Mouse (Mus musculus) stomach, embryonic 16.5 days (tissue): ENCODE results near the gene Vps9d1. TPM values are rescaled to one million over a fixed set of nuclear protein-coding genes. Genes with fewer than 3 reads are reported as not detected.
"Not testable (repeated sequence)": the region's sequence is repeated elsewhere in the genome, so short reads cannot be mapped to it uniquely, and the experiment has no call there.

Experiments used
- ATAC-seq: fragments of 200-750 bp; cut with Nextera tagmentation; 2 replicates; pipeline ENCODE4 v1.8.0; 2017; ENCODE audit warnings: moderate number of reproducible peaks, moderate TSS enrichment; ENCODE audit not compliant: insufficient read depth, low FRiP score
- H3K27ac ChIP-seq: fragments of 300-500 bp; sonication (generic); 2 replicates; pipeline ENCODE4 v1.5.1; 2014; ENCODE audit warnings: low read length
- H3K27me3 ChIP-seq: fragments of 300-500 bp; sonication (generic); 2 replicates; pipeline ENCODE4 v1.6.1; 2014; ENCODE audit warnings: low read length, control low read depth, mixed read lengths; ENCODE audit not compliant: control insufficient read depth, insufficient read depth
- H3K36me3 ChIP-seq: fragments of 300-500 bp; sonication (generic); 2 replicates; pipeline ENCODE4 v1.6.1; 2014; ENCODE audit warnings: low read length; ENCODE audit not compliant: control insufficient read depth, insufficient read depth
- H3K4me1 ChIP-seq: fragments of 300-500 bp; sonication (generic); 2 replicates; pipeline ENCODE4 v1.6.1; 2014; ENCODE audit warnings: low read length, control low read depth, mixed read lengths; ENCODE audit not compliant: control insufficient read depth, insufficient read depth
- H3K4me2 ChIP-seq: fragments of 300-500 bp; sonication (generic); 2 replicates; pipeline ENCODE4 v1.6.1; 2014; ENCODE audit warnings: low read depth, low read length, mixed read lengths
- H3K4me3 ChIP-seq: fragments of 300-500 bp; sonication (generic); replicated peaks from 2 replicates; pipeline ENCODE4 v1.5.1; 2014; ENCODE audit warnings: mild to moderate bottlenecking, low read length
- H3K9ac ChIP-seq: fragments of 300-500 bp; sonication (generic); 2 replicates; pipeline ENCODE4 v1.6.1; 2014; ENCODE audit warnings: low read length
- H3K9me3 ChIP-seq: fragments of 300-500 bp; sonication (generic); replicated peaks from 2 replicates; pipeline ENCODE4 v1.6.1; 2016; ENCODE audit warnings: low read length, control low read depth; ENCODE audit not compliant: control insufficient read depth
- WGBS: fragments of 180-500 bp; shearing (Covaris S2); extraction: QIAGEN DNeasy Blood & Tissue Kit; methylation state at CpG from one replicate; pipeline ENCODE4 v1.1.7; 2014; 5-methylcytosine and 5-hydroxymethylcytosine counted together
- polyA plus RNA-seq: library from polyadenylated mRNA; unstranded; fragments of >200 nt; fragmentation: Nextera tagmentation; extraction: Ambion mirVana; gene quantifications from 2 replicates; pipeline ENCODE4 v1.2.1, GENCODE M21; 2015

Gene Vps9d1
- polyA plus RNA-seq, 1 experiment from 2014 or later: 20.0 TPM

DNA sequence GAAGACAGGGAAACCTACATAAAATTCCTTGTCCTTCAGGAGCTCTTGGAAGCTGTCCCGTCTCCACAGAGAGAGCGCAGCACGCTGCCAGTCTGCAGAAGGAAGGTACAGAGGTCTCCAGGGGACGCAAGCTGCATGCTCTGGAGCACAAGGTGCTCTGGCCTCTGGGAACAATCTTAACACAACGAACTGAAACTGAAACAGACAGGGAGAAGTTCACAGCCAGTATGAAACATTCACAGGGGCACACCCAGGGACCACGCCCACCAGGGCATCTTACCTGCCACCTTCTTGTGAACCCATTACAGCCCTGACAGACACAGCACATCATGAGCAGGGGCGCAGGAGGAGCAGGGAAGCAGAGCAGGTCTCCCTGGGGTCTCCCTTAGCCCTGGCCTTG, 29.8 kb upstream of the Vps9d1 start:
- Histone ChIP-seq H3K9ac (no peak overlapping the region), H3K9me3 (no peaks in the 10 kb centered on the region), H3K36me3 (no peaks in the 10 kb centered on the region), H3K4me1 (no peaks in the 10 kb centered on the region), H3K4me2 (no peak overlapping the region), H3K27ac (no peak overlapping the region), H3K4me3 (no peak overlapping the region), H3K27me3 (no peaks in the 10 kb centered on the region)
- no peak for ATAC-seq
- 84% methylated on average over 7 of the region's 7 CpGs for WGBS

DNA sequence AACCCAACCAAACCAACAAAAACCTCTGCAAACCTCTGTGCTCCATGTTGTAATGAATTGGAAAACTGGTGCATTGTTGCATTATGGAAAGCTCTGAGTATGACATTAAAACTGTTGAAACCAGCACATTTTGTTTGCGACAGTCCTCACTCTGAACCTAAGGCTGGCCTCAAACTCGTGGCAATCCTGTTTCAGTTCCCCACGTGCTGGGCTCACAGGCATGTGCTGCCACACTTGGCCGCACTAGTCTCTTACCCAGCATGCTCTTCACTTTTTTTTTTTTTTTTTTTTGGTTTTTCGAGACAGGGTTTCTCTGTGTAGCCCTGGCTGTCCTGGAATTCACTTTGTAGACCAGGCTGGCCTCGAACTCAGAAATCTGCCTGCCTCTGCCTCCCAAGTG, 28.8 kb upstream of the Vps9d1 start:
- H3K4me1 ChIP-seq, H3K4me3 ChIP-seq, ATAC-seq, H3K9ac ChIP-seq, H3K27me3 ChIP-seq, H3K4me2 ChIP-seq, H3K36me3 ChIP-seq, H3K9me3 ChIP-seq, H3K27ac ChIP-seq: not testable (repeated sequence)
- 92% methylated on average over 5 of the region's 6 CpGs for WGBS

DNA sequence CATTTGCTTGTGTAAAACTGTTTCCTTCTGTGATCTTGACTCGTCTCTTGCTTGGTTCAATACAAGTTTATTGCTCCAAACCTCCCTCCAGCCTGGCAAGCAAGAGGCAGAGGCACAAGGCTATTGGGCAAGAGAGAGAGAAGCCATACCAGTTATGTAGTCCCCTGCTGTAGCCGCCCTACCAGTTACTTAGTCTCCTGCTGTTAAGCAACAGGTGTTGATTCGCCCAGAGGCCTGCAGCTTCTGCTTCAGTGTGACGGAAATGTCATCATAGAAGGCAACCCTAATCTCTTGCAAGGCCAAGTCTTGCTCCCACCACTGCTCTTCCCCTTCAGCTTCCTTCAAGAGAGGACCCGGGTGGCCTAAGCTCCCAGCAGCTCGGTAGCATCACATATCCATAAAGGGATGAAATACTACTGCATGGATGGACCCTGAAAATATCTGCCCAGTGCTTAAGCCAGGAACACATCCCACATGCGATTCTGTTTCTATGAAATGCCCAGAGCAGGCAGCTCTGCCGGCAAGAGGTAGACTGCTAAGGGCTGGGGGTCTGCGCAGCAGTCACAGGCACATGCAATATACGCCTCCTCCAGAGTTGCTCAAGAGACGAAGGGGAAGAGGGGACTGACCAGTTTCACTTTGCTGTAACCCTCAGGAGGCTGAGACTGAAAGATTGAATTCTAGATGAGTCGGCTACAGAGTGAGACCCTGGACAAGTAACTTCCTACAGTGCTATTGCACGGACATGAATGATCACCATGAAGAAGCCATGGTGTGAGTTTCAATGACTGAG, 26.4 kb upstream of the Vps9d1 start:
- ATAC-seq: no peak
- Histone ChIP-seq H3K4me3 (no peak overlapping the region), H3K4me1 (no peaks in the 10 kb centered on the region), H3K36me3 (no peaks in the 10 kb centered on the region), H3K9me3 (no peaks in the 10 kb centered on the region), H3K27me3 (no peaks in the 10 kb centered on the region), H3K27ac (no peak overlapping the region), H3K9ac (no peak overlapping the region), H3K4me2 (no peak overlapping the region)
- WGBS: 86% methylated on average over 13 of the region's 13 CpGs

DNA sequence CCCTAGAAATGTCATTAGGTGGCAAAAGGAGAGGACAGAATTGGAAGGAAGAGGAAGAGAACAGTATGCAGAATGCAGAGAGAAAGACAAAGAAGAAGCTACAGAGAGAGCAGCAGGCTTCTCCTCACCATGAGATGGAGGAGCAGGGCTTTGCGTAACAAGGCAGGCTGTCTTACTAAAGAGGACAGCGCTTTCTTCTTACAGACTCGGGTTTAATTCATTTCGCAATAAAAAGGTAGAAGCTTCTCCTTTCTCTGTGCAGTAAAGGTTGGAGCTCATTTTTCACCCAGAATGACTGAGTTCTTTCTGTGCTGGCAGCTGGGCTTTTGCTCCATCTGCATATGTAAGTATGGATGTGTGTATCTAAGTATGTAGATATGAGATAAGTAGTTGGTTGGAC, 25.7 kb upstream of the Vps9d1 start:
- no peak overlapping the region for H3K9ac ChIP-seq
- 86% methylated on average over 4 of the region's 4 CpGs for WGBS
- no peak for ATAC-seq
- no peak overlapping the region for H3K4me3 ChIP-seq
- no peaks in the 10 kb centered on the region for H3K36me3 ChIP-seq
- H3K9me3 ChIP-seq: no peaks in the 10 kb centered on the region
- H3K27me3 ChIP-seq: no peaks in the 10 kb centered on the region
- no peak overlapping the region for H3K4me2 ChIP-seq
- no peaks in the 10 kb centered on the region for H3K4me1 ChIP-seq
- H3K27ac ChIP-seq: no peak overlapping the region

DNA sequence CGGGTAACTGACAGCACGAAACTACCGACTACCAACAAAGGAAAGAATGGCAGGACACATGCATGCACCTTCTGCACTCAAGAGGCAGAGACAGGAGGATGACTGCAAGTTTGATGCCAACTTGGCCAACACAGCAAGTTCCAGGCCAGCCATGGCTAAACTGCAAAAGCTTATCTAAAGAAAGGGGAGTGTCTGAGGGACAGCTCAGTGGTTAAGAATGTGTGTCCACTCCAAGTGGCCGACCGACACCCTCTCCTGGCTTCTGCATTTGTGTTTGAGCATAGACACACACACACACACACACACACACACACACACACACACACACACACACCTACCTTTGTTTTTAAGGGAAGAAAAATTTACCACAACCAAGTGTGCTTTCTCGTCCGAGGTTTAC, 24.3 kb upstream of the Vps9d1 start:
- 64% methylated on average over 7 of the region's 7 CpGs for WGBS
- no peaks in the 10 kb centered on the region for H3K36me3 ChIP-seq
- H3K27me3 ChIP-seq: no peaks in the 10 kb centered on the region
- no peak for ATAC-seq
- no peak overlapping the region for H3K4me2 ChIP-seq
- H3K27ac ChIP-seq: no peak overlapping the region
- no peaks in the 10 kb centered on the region for H3K9me3 ChIP-seq
- no peak overlapping the region for H3K9ac ChIP-seq
- H3K4me3 ChIP-seq: no peak overlapping the region
- no peaks in the 10 kb centered on the region for H3K4me1 ChIP-seq

DNA sequence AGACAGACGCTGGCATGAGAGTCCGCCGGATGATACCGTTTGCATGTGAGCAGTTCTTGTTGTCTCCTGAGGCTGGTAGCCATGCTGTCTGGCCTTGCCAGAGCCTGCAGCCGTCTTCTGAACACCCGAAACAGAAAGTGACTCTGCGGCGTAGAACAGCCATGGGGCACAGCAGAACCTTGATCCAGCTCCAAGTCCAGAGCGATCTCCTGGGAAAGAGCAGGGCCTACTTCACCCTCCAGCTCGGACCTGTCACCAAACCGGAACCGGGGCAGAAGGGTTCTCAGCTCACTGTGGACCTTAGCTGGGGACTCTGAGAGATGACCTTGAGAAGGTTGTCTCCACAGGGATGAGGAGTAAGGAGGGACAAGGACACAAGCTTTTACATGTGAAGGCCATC, 20.9 kb upstream of the Vps9d1 start:
- H3K4me1 ChIP-seq: no peaks in the 10 kb centered on the region; the same call in 1 of the 2 replicates
- WGBS: 94% methylated on average over 12 of the region's 12 CpGs

DNA sequence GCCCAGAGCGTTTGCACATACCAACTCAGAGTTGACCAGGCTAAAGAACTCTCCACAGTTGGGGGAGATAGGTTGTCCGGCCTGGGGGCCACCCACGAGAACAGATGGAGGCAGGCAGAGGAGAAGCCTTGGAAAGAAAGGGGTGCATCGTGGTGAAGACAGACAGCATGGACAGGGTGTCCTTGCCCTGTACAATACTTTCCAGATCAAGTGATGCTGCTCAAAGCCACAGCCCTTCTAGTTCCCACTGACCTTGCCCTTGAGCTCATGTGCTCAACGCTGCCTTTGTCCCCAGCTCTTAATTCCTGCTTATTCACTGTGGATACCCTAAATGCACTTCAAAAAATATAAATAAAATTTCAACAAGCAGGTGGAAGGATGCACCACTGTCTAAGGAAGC, 20.3 kb upstream of the Vps9d1 start:
- no peak overlapping the region for H3K4me3 ChIP-seq
- no peak overlapping the region for H3K27ac ChIP-seq
- no peaks in the 10 kb centered on the region for H3K27me3 ChIP-seq
- H3K4me1 ChIP-seq: no peaks in the 10 kb centered on the region; the same call in 1 of the 2 replicates
- no peak for ATAC-seq
- no peaks in the 10 kb centered on the region for H3K36me3 ChIP-seq
- WGBS: 87% methylated on average over 5 of the region's 5 CpGs
- H3K4me2 ChIP-seq: no peak overlapping the region
- H3K9me3 ChIP-seq: no peaks in the 10 kb centered on the region
- H3K9ac ChIP-seq: no peak overlapping the region

More for the DNA sequence above, 20.9 kb upstream of the Vps9d1 start:
- no peaks in the 10 kb centered on the region for H3K27me3 ChIP-seq
- no peak overlapping the region for H3K4me3 ChIP-seq
- ATAC-seq: no peak
- H3K9ac ChIP-seq: no peak overlapping the region
- H3K4me2 ChIP-seq: no peak overlapping the region
- no peak overlapping the region for H3K27ac ChIP-seq
- no peaks in the 10 kb centered on the region for H3K9me3 ChIP-seq
- no peaks in the 10 kb centered on the region for H3K36me3 ChIP-seq

DNA sequence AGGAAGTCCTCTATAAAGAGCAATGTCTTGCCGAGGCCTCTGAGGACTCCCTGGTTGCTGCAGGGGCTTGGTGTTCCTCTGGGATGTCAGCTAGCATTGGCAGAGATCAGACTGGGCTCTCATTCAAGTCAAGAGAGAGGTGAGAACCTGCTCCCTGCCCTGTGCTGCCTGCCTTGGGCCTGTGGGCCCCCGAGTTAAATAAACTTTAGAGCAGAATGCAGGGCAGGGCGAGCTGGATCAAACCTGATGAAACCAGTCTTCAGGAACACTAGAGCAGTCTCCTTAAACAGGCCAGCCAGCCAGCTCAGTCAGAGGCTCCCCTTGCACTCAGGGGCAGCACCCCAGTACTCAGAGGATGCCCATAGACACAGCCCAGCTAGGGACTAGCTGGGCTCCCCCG, 17.8 kb upstream of the Vps9d1 start:
- no peak overlapping the region for H3K27ac ChIP-seq
- no peaks in the 10 kb centered on the region for H3K9me3 ChIP-seq
- no peak overlapping the region for H3K4me3 ChIP-seq
- no peaks in the 10 kb centered on the region; the same call in 1 of the 2 replicates for H3K4me1 ChIP-seq
- whole genome bisulfite sequencing: 71% methylated on average over 4 of the region's 4 CpGs
- H3K27me3 ChIP-seq: no peaks in the 10 kb centered on the region
- H3K9ac ChIP-seq: 0 out of 2 replicates have a peak overlapping the region, but pooled peaks have one; percentile 0
- peaks cover 8% of the 10 kb centered on the region; the same call in 1 of the 2 replicates for H3K36me3 ChIP-seq
- ATAC-seq: peak; percentile 44; the same call in 1 of the 2 replicates
- no peak overlapping the region for H3K4me2 ChIP-seq

DNA sequence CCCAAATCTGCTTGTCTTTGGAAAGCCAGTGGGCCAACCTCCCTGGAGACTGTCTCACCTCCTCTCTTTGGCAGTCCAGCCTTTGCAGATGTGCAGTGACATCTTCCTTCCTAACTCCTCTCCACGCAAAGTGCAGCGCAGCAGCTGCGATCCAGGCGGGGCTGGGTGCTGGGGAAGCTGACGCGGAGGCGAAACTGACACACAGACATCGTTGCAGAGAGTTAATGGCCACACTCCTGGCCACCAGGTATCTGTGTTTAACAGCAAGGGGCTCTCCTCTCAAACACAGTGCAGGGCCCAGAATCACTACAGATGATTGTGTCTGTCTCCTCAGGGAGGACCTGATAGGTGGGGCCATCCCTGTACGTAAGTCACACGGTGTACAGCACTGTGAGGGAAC, 17.0 kb upstream of the Vps9d1 start:
- ATAC-seq: no peak
- peaks cover 8% of the 10 kb centered on the region; the same call in 1 of the 2 replicates for H3K36me3 ChIP-seq
- 83% methylated on average over 10 of the region's 10 CpGs for WGBS

More for the DNA sequence above, 17.0 kb upstream of the Vps9d1 start:
- H3K4me1 ChIP-seq: no peaks in the 10 kb centered on the region; the same call in 1 of the 2 replicates
- H3K4me3 ChIP-seq: no peak overlapping the region
- H3K9ac ChIP-seq: no peak overlapping the region
- H3K4me2 ChIP-seq: no peak overlapping the region
- H3K27me3 ChIP-seq: no peaks in the 10 kb centered on the region
- no peaks in the 10 kb centered on the region for H3K9me3 ChIP-seq
- no peak overlapping the region for H3K27ac ChIP-seq
